Mouse (Mus musculus): Measurements from ENCODE around the gene Rgs6. TPM values are rescaled to one million over a fixed set of nuclear protein-coding genes. Genes with fewer than 3 reads are reported as not detected.

Gene Rgs6
- polyA plus RNA-seq, 1 experiment from 2014 or later: 14.3 TPM

- 90% methylated on average over 5 of the region's 5 CpGs for WGBS (ENCODE audit: insufficient replicate concordance)
- Histone ChIP-seq H3K9ac (ENCODE audit: low read depth, low read length) (no peak overlapping the region), H3K27me3 (ENCODE audit: control insufficient read depth, insufficient read depth, low read length) (no peaks in the 10 kb centered on the region), H3K4me3 (ENCODE audit: low read depth, low read length) (no peak overlapping the region), H3K27ac (ENCODE audit: low read depth, low read length) (no peak overlapping the region), H3K4me2 (no peak overlapping the region), H3K4me1 (ENCODE audit: control insufficient read depth, insufficient read depth, low read length) (no peaks in the 10 kb centered on the region), H3K9me3 (replicated peaks; ENCODE audit: control insufficient read depth, low read length) (no peaks in the 10 kb centered on the region), H3K36me3 (ENCODE audit: control insufficient read depth, insufficient read depth, low read length) (no peaks in the 10 kb centered on the region)
- ATAC-seq (replicated peaks; ENCODE audit: insufficient number of reproducible peaks, low FRiP score, low TSS enrichment): no peak
Measured at GRCm38 (mm10) chr12:82780936-82781335, 192.8 kb downstream of the Rgs6 start.

DNA sequence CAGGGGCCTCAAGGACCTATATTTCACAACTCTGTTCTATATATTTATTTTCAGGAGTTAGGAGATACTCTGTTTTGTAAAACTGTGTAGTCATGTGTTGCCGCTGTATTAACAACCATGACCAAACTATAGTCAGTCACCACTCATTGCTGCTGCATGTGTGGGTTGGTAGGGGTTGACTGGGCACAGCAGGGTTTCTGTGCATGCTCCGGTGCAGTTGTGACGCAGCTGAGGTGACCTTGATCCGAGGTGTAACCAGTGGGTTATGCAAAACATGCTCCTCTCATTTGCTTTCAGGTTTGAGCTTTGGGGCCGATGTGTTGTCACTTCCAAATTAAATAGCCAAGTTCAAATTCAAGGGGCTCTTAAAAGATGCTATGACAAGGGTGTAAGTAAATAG lies 193.3 kb downstream of the Rgs6 start:
- no peaks in the 10 kb centered on the region for H3K36me3 ChIP-seq (ENCODE audit: control insufficient read depth, insufficient read depth, low read length)
- H3K9me3 ChIP-seq (replicated peaks; ENCODE audit: control insufficient read depth, low read length): no peaks in the 10 kb centered on the region
- H3K27me3 ChIP-seq (ENCODE audit: control insufficient read depth, insufficient read depth, low read length): no peaks in the 10 kb centered on the region
- H3K4me3 ChIP-seq (ENCODE audit: low read depth, low read length): no peak overlapping the region
- H3K4me2 ChIP-seq: no peak overlapping the region
- no peak overlapping the region for H3K9ac ChIP-seq (ENCODE audit: low read depth, low read length)
- H3K4me1 ChIP-seq (ENCODE audit: control insufficient read depth, insufficient read depth, low read length): no peaks in the 10 kb centered on the region
- ATAC-seq (replicated peaks; ENCODE audit: insufficient number of reproducible peaks, low FRiP score, low TSS enrichment): no peak
- H3K27ac ChIP-seq (ENCODE audit: low read depth, low read length): no peak overlapping the region
- WGBS (ENCODE audit: insufficient replicate concordance): 80% methylated on average over 5 of the region's 5 CpGs

DNA sequence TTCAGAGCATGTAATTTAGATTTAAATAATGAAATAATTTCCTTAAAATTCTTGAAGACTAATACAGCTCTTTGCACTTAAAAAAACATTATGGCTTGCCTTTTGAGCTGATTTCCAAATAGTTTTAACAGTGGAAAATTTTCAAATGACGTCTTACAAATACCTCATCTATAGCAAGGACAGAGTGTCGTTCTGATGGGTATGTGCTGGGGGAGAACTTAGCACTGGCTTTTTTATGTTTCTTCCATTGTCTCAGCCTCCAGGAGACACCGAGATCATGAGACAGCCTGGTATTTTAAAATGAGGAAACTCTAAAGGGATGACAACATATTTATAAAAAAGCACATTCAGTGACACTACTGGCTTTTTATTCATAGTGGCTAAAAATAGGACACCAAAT lies 204.0 kb downstream of the Rgs6 start:
- WGBS (ENCODE audit: insufficient replicate concordance): 78% methylated on average over 3 of the region's 3 CpGs
- no peak overlapping the region for H3K4me2 ChIP-seq
- H3K4me1 ChIP-seq (ENCODE audit: control insufficient read depth, insufficient read depth, low read length): no peaks in the 10 kb centered on the region
- H3K9me3 ChIP-seq (replicated peaks; ENCODE audit: control insufficient read depth, low read length): no peaks in the 10 kb centered on the region
- H3K27me3 ChIP-seq (ENCODE audit: control insufficient read depth, insufficient read depth, low read length): no peaks in the 10 kb centered on the region
- H3K4me3 ChIP-seq (ENCODE audit: low read depth, low read length): no peak overlapping the region
- no peak overlapping the region for H3K27ac ChIP-seq (ENCODE audit: low read depth, low read length)
- no peaks in the 10 kb centered on the region for H3K36me3 ChIP-seq (ENCODE audit: control insufficient read depth, insufficient read depth, low read length)
- ATAC-seq (replicated peaks; ENCODE audit: insufficient number of reproducible peaks, low FRiP score, low TSS enrichment): no peak
- H3K9ac ChIP-seq (ENCODE audit: low read depth, low read length): no peak overlapping the region

GRCm38 (mm10) chr12:82799892-82800291 lies 211.8 kb downstream of the Rgs6 start:
- H3K27me3 ChIP-seq (ENCODE audit: control insufficient read depth, insufficient read depth, low read length): no peaks in the 10 kb centered on the region

DNA sequence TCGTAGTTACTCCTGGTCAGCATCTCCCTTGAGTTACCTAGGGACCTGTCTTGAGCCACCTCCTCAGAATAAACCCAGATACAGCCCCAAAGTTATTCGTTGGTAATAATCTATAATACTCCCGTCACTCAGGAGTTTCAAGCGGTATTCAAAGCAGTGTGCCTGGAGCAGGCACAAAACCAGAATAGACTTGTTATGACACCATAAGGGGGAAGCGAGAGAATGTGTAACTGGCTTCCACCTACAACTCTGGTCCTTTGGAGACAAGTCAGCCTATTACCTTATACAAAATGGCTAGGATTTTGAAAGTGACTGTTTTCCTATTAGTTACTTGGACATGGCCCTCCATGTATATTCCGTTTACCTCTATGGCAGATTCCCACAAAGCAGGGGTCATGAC lies 213.6 kb downstream of the Rgs6 start:
- H3K27ac ChIP-seq (ENCODE audit: low read depth, low read length): no peak overlapping the region
- peaks cover 3% of the 10 kb centered on the region for H3K4me1 ChIP-seq (ENCODE audit: control insufficient read depth, insufficient read depth, low read length)
- no peak overlapping the region for H3K4me3 ChIP-seq (ENCODE audit: low read depth, low read length)
- WGBS (ENCODE audit: insufficient replicate concordance): 85% methylated on average over 6 of the region's 6 CpGs
- no peak overlapping the region for H3K9ac ChIP-seq (ENCODE audit: low read depth, low read length)
- H3K27me3 ChIP-seq (ENCODE audit: control insufficient read depth, insufficient read depth, low read length): no peaks in the 10 kb centered on the region
- no peaks in the 10 kb centered on the region for H3K36me3 ChIP-seq (ENCODE audit: control insufficient read depth, insufficient read depth, low read length)
- H3K9me3 ChIP-seq (replicated peaks; ENCODE audit: control insufficient read depth, low read length): no peaks in the 10 kb centered on the region
- no peak overlapping the region for H3K4me2 ChIP-seq
- no peak for ATAC-seq (replicated peaks; ENCODE audit: insufficient number of reproducible peaks, low FRiP score, low TSS enrichment)

More at GRCm38 (mm10) chr12:82799892-82800291, 211.8 kb downstream of the Rgs6 start:
- Histone ChIP-seq H3K9ac (ENCODE audit: low read depth, low read length) (no peak overlapping the region), H3K4me1 (ENCODE audit: control insufficient read depth, insufficient read depth, low read length) (peaks cover 3% of the 10 kb centered on the region), H3K4me3 (ENCODE audit: low read depth, low read length) (no peak overlapping the region), H3K4me2 (no peak overlapping the region), H3K9me3 (replicated peaks; ENCODE audit: control insufficient read depth, low read length) (no peaks in the 10 kb centered on the region), H3K27ac (ENCODE audit: low read depth, low read length) (no peak overlapping the region), H3K36me3 (ENCODE audit: control insufficient read depth, insufficient read depth, low read length) (no peaks in the 10 kb centered on the region)
- 74% methylated on average over 6 of the region's 6 CpGs for WGBS (ENCODE audit: insufficient replicate concordance)
- ATAC-seq (replicated peaks; ENCODE audit: insufficient number of reproducible peaks, low FRiP score, low TSS enrichment): no peak

DNA sequence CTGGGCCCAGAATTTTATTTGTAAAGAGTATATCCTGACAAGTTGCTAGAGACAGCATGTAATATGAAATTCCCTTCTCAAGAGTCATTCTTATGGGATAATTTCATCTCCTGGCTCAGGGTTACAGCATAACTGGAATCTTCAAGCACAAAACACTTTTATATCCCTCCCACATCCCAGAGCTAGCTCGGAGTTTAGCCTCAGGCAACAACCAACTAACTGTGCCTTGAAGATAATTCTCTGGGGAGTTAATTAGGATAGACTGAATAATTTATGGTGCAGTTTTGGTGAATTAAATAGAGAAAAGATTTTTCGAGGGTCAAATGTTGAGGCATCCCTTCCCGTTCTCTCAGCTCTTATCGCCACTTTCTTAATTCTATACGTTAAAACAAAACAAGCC lies 214.6 kb downstream of the Rgs6 start:
- Histone ChIP-seq H3K4me2 (no peak overlapping the region), H3K9ac (ENCODE audit: low read depth, low read length) (no peak overlapping the region), H3K4me3 (ENCODE audit: low read depth, low read length) (no peak overlapping the region), H3K4me1 (ENCODE audit: control insufficient read depth, insufficient read depth, low read length) (peaks cover 3% of the 10 kb centered on the region), H3K36me3 (ENCODE audit: control insufficient read depth, insufficient read depth, low read length) (no peaks in the 10 kb centered on the region), H3K27me3 (ENCODE audit: control insufficient read depth, insufficient read depth, low read length) (no peaks in the 10 kb centered on the region), H3K9me3 (replicated peaks; ENCODE audit: control insufficient read depth, low read length) (no peaks in the 10 kb centered on the region), H3K27ac (ENCODE audit: low read depth, low read length) (no peak overlapping the region)
- ATAC-seq (replicated peaks; ENCODE audit: insufficient number of reproducible peaks, low FRiP score, low TSS enrichment): no peak
- WGBS (ENCODE audit: insufficient replicate concordance): 84% methylated on average over 5 of the region's 5 CpGs

DNA sequence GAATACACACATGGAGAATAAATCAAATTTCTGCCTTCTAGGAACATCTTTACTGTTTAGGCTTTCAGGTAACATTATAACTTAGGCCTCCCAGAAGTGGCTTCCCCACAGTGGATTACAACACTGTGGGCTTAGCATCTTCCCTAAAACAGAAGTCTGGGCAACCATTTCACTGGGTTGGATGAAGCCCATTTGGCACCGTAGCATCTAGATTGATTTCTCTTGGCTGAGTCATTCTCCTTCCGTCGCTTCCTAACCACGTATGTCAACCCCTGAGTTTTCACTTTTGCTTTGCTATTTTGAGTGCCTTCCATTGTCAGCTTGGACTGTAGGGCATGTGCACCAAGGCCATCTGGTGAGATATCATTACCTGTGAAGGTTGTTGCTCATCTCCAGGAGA lies 217.1 kb downstream of the Rgs6 start:
- H3K36me3 ChIP-seq (ENCODE audit: control insufficient read depth, insufficient read depth, low read length): no peaks in the 10 kb centered on the region
- no peak for ATAC-seq (replicated peaks; ENCODE audit: insufficient number of reproducible peaks, low FRiP score, low TSS enrichment)
- no peak overlapping the region for H3K4me3 ChIP-seq (ENCODE audit: low read depth, low read length)
- 84% methylated on average over 4 of the region's 4 CpGs for WGBS (ENCODE audit: insufficient replicate concordance)
- no peaks in the 10 kb centered on the region for H3K9me3 ChIP-seq (replicated peaks; ENCODE audit: control insufficient read depth, low read length)
- peaks cover 3% of the 10 kb centered on the region for H3K4me1 ChIP-seq (ENCODE audit: control insufficient read depth, insufficient read depth, low read length)
- H3K9ac ChIP-seq (ENCODE audit: low read depth, low read length): no peak overlapping the region
- no peak overlapping the region for H3K4me2 ChIP-seq
- H3K27me3 ChIP-seq (ENCODE audit: control insufficient read depth, insufficient read depth, low read length): no peaks in the 10 kb centered on the region
- no peak overlapping the region for H3K27ac ChIP-seq (ENCODE audit: low read depth, low read length)

- no peaks in the 10 kb centered on the region for H3K27me3 ChIP-seq (ENCODE audit: control insufficient read depth, insufficient read depth, low read length)
- H3K9me3 ChIP-seq (replicated peaks; ENCODE audit: control insufficient read depth, low read length): no peaks in the 10 kb centered on the region
- H3K27ac ChIP-seq (ENCODE audit: low read depth, low read length): no peak overlapping the region
- H3K4me3 ChIP-seq (ENCODE audit: low read depth, low read length): no peak overlapping the region
- H3K4me2 ChIP-seq: no peak overlapping the region
- 89% methylated on average over 3 of the region's 3 CpGs for WGBS (ENCODE audit: insufficient replicate concordance)
- H3K36me3 ChIP-seq (ENCODE audit: control insufficient read depth, insufficient read depth, low read length): no peaks in the 10 kb centered on the region
- H3K4me1 ChIP-seq (ENCODE audit: control insufficient read depth, insufficient read depth, low read length): peaks cover 5% of the 10 kb centered on the region; the same call in 1 of the 2 replicates
- no peak for ATAC-seq (replicated peaks; ENCODE audit: insufficient number of reproducible peaks, low FRiP score, low TSS enrichment)
- H3K9ac ChIP-seq (ENCODE audit: low read depth, low read length): no peak overlapping the region
Measured at GRCm38 (mm10) chr12:82810631-82811030, 222.5 kb downstream of the Rgs6 start.

GRCm38 (mm10) chr12:82815982-82816381 lies 227.9 kb downstream of the Rgs6 start:
- no peaks in the 10 kb centered on the region for H3K36me3 ChIP-seq (ENCODE audit: control insufficient read depth, insufficient read depth, low read length)
- no peaks in the 10 kb centered on the region for H3K9me3 ChIP-seq (replicated peaks; ENCODE audit: control insufficient read depth, low read length)
- no peak overlapping the region for H3K9ac ChIP-seq (ENCODE audit: low read depth, low read length)
- ATAC-seq (replicated peaks; ENCODE audit: insufficient number of reproducible peaks, low FRiP score, low TSS enrichment): no peak
- H3K27me3 ChIP-seq (ENCODE audit: control insufficient read depth, insufficient read depth, low read length): no peaks in the 10 kb centered on the region
- H3K4me1 ChIP-seq (ENCODE audit: control insufficient read depth, insufficient read depth, low read length): no peaks in the 10 kb centered on the region
- H3K27ac ChIP-seq (ENCODE audit: low read depth, low read length): no peak overlapping the region
- WGBS (ENCODE audit: insufficient replicate concordance): 78% methylated on average over 2 of the region's 2 CpGs
- H3K4me3 ChIP-seq (ENCODE audit: low read depth, low read length): no peak overlapping the region
- H3K4me2 ChIP-seq: no peak overlapping the region
